ENCODE assay signal across 7 mouse cellular contexts in genomic region chr4:155992241-155992905, GRCm38 (mm10). TPM values are rescaled to one million over a fixed set of nuclear protein-coding genes. Genes with fewer than 3 reads are reported as not detected.
DNase-seq lines count a peak whose midpoint lies in the region; ATAC-seq and TF ChIP-seq lines count a peak whose summit lies in the region.

Gene B3galt6, minus strand, starts transcription at chr4:155992649.
Gene Sdf4, plus strand, starts transcription at chr4:155992872.

- peak within 1 kb of the TSS; percentile 100 for H3K27ac ChIP-seq in gastrocnemius, adult 2 months
- H3K27ac ChIP-seq in intestine, embryonic 16.5 days (ENCODE audit: low read length): peak within 1 kb of the TSS; percentile 96

- DNase-seq in WW6 (ENCODE audit: low read depth, low spot score): peak; percentile 68
- peak; percentile 84 to 87 for DNase-seq in cerebellum, postnatal 36 days
- peak; percentile 89 for DNase-seq in gastrocnemius, adult 2 months
- DNase-seq in left cerebral cortex, postnatal 25 days (ENCODE audit: low spot score in 2 of 2): peak; percentile 88 to 92
- peak; percentile 94 for DNase-seq in mesoderm, embryonic 11.5 days (ENCODE audit: low read depth, low spot score)
- peak; percentile 93 for DNase-seq in right cerebral cortex, postnatal 25 days

- peak within 1 kb of the TSS; percentile 91 for H3K9ac ChIP-seq in intestine, embryonic 16.5 days (ENCODE audit: low read depth, low read length)

- H3K27me3 ChIP-seq in intestine, embryonic 16.5 days (replicated peaks; ENCODE audit: control insufficient read depth, insufficient read depth, low read length): no peaks in the 10 kb centered on the region

- H3K9me3 ChIP-seq in intestine, embryonic 16.5 days (ENCODE audit: control insufficient read depth, low read length): no peaks in the 10 kb centered on the region

- peak within 1 kb of the TSS; percentile 92 for H3K4me3 ChIP-seq in gastrocnemius, adult 2 months
- H3K4me3 ChIP-seq in intestine, embryonic 16.5 days (ENCODE audit: low read length): peak within 1 kb of the TSS; percentile 89

- under 1% methylated on average over 97 of the region's 99 CpGs for WGBS in intestine, embryonic 16.5 days

- H3K36me3 ChIP-seq in intestine, embryonic 16.5 days (ENCODE audit: control insufficient read depth, insufficient read depth, low read length): peaks cover 9% of the 10 kb centered on the region

- peaks cover 16% of the 10 kb centered on the region for H3K4me1 ChIP-seq in intestine, embryonic 16.5 days (ENCODE audit: control insufficient read depth, insufficient read depth, low read length)

- peak; percentile 90 for ATAC-seq in intestine, embryonic 16.5 days

- TF ChIP-seq CTCF in gastrocnemius, adult 2 months (IDR thresholded peaks at IDR 0.05): peak; percentile 89

- intact Hi-C loops in gastrocnemius, adult 2 months (cut with DNase I): loop anchor here (1.0 to 5.0 kb wide), 3 partner anchors 32 to 115 kb away; partner anchors contain the start of genes 9430015G10Rik and Ube2j2
- intact Hi-C loops in left cerebral cortex, postnatal 25 days (cut with DNase I): loop anchor here (2.0 kb wide), 2 partner anchors 38 to 50 kb away; partner anchors contain the start of gene Ube2j2

- H3K4me2 ChIP-seq in intestine, embryonic 16.5 days (ENCODE audit: low read depth, low read length): peak within 1 kb of the TSS; percentile 99

RNA-seq across cellular contexts. Expression of gene B3galt6, which starts in this region (rescaled TPM):
- 1 to 10 TPM in 1 of 2 experiments, under 1 TPM in 1; 0.92 to 2.0 TPM for total RNA-seq in gastrocnemius, adult 2 months (2021)
- polyA plus RNA-seq in intestine, embryonic 16.5 days (2015; fragmentation: Nextera tagmentation; extraction: Ambion mirVana): 11.7 and 12.0 TPM in 2 replicates
- 10 to 100 TPM in 1 of 2 experiments, 1 to 10 TPM in 1; 9.7 to 10.5 TPM for total RNA-seq in left cerebral cortex, postnatal 25 days (2021)

RNA-seq across cellular contexts. Expression of gene Sdf4, which starts in this region (rescaled TPM):
- total RNA-seq in gastrocnemius, adult 2 months (2021): 10 to 100 TPM; 75.7 to 81.5 TPM
- polyA plus RNA-seq in intestine, embryonic 16.5 days (2015; fragmentation: Nextera tagmentation; extraction: Ambion mirVana): 165 and 171 TPM in 2 replicates
- total RNA-seq in left cerebral cortex, postnatal 25 days (2021): 100 to 1,000 TPM; 182 to 184 TPM

Comparison
In these comparisons a context has a peak if more than half of its experiments do, and no peak if none do; other contexts are left out.
1. Peak in every context shown above with its lines: DNase-seq, ATAC-seq, H3K4me3 ChIP-seq and H3K27ac ChIP-seq.